Mouse (Mus musculus) C2C12 (cell line): ENCODE results near the gene Htr2b. TPM values are rescaled to one million over a fixed set of nuclear protein-coding genes. Genes with fewer than 3 reads are reported as not detected.

Experiments used
- H3K27me3 ChIP-seq: one replicate; pipeline ENCODE4 v1.6.1; 2011; ENCODE audit not compliant: control insufficient read depth, insufficient read depth, insufficient read length
- H3K36me3 ChIP-seq: one replicate; pipeline ENCODE4 v1.6.1; 2011; ENCODE audit not compliant: control insufficient read depth, insufficient read depth
- H3K4me3 ChIP-seq: one replicate; pipeline ENCODE4 v1.5.1; 2011; ENCODE audit warnings: mild to moderate bottlenecking, control low read depth; ENCODE audit not compliant: poor library complexity, insufficient read depth, severe bottlenecking
- H3K79me2 ChIP-seq: one replicate; pipeline ENCODE4 v1.6.1; 2011; ENCODE audit not compliant: control insufficient read depth, insufficient read depth
- H3K79me3 ChIP-seq: one replicate; pipeline ENCODE4 v1.6.1; 2011; ENCODE audit warnings: low read depth, control low read depth
- H3ac ChIP-seq: one replicate; pipeline ENCODE3; 2011; ENCODE audit warnings: low read depth; ENCODE audit not compliant: control insufficient read depth, insufficient read length
- CEBPB ChIP-seq: IDR thresholded peaks from one replicate; pipeline ENCODE4 v1.6.1; 2011; ENCODE audit warnings: low read depth, mild to moderate bottlenecking, control low read depth, moderate library complexity
- CTCF ChIP-seq: IDR thresholded peaks from one replicate; pipeline ENCODE4 v1.5.1; 2011; ENCODE audit not compliant: control insufficient read depth, insufficient read depth, insufficient read length
- FOSL1 ChIP-seq: IDR thresholded peaks from one replicate; pipeline ENCODE4 v1.8.0; 2011; ENCODE audit warnings: mild to moderate bottlenecking, low read length; ENCODE audit not compliant: poor library complexity, insufficient read depth, severe bottlenecking
- MAX ChIP-seq: IDR thresholded peaks from one replicate; pipeline ENCODE4 v1.6.1; 2011; ENCODE audit warnings: mild to moderate bottlenecking, control low read depth
- MYOD1 ChIP-seq: IDR thresholded peaks from one replicate; pipeline ENCODE4 v1.6.1; 2011; ENCODE audit warnings: low read depth; ENCODE audit not compliant: control insufficient read depth, insufficient read length
- MYOG ChIP-seq: IDR thresholded peaks from one replicate; pipeline ENCODE4 v1.6.1; 2011; ENCODE audit not compliant: control insufficient read depth, insufficient read length; ENCODE audit errors: extremely low read depth
- USF1 ChIP-seq: IDR thresholded peaks from one replicate; pipeline ENCODE4 v1.6.1; 2011; ENCODE audit warnings: low read depth, mild to moderate bottlenecking, control low read depth, moderate library complexity
- long read RNA-seq, 2 experiments: library from polyadenylated mRNA; unstranded; transcript quantifications; one replicate each; pipeline ENCODE4 v2.0.0; 2019 to 2020
- polyA plus RNA-seq: library from polyadenylated mRNA; unstranded; fragments of >200 nt; fragmentation: generic; extraction: Trizol; gene quantifications from one replicate; pipeline ENCODE4 v1.2.1, GENCODE M21; 2012; ENCODE audit warnings: missing spikeins

The Htr2b gene
- 0.14 TPM for polyA plus RNA-seq
- long read RNA-seq, experiment 1, partial matches to known transcripts, result 0 of 1 reads
- long read RNA-seq, experiment 1, other reads (novel, unspliced or antisense), result 1 of 1 reads
- long read RNA-seq, experiment 2, result 0 reads

DNA sequence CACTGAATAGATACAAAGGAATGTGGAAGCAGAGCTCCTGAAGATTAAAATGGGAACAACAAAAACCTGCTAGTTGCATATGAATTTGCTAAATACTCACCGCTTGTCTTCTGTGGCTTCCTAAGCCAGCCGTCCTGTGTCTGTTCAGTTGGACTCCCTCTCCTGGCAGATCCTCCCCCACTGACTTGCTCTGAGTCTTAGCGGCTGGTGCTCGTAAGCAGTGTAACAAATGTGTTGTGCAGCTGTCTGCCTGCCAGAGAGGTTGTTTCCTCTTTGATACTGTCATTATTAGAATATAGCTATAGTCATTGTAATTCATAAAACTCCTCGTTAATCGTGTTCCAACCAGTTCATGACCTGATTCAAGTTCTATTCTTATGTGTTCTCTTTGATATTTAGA lies at the start of gene Htr2b:
Gene Htr2b, minus strand, starts transcription at position 192 of the 400 bp plus-strand sequence.
- H3K79me3 ChIP-seq, result peaks cover 7% of the 10 kb centered on the region
- no peak within 1 kb of the TSS for H3ac ChIP-seq
- H3K4me3 ChIP-seq, result no peak within 1 kb of the TSS
- peaks cover 10% of the 10 kb centered on the region for H3K79me2 ChIP-seq
- TF ChIP-seq MYOD1, result no peak
- TF ChIP-seq CTCF, result no peak
- no peak for TF ChIP-seq CEBPB
- no peak for TF ChIP-seq MYOG
- no peak for TF ChIP-seq MAX
- TF ChIP-seq FOSL1, result no peak
- TF ChIP-seq USF1, result no peak
- no peaks in the 10 kb centered on the region for H3K27me3 ChIP-seq
- H3K36me3 ChIP-seq, result peaks cover 67% of the 10 kb centered on the region

DNA sequence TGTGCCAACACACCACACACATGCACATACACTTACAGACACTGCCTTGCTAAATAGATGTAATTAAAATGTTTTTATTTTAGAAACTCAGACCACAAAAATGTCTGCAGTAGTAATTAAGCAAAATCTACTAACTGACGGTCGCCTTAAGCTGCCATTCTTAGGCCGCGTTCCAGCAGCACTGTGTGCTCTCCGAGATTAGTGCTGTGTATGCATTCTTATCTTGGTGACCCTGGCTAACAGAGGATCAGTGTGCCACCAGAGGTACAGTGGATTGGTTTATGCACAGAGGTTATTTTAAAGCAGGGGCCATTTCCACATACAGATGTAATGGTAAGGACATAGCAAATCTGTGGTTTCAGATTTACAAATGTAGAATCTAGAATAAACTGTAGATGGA lies 49.3 kb upstream of the Htr2b start:
- Histone ChIP-seq H3K79me3 (no peaks in the 10 kb centered on the region), H3K36me3 (peaks cover 18% of the 10 kb centered on the region), H3K27me3 (no peaks in the 10 kb centered on the region), H3ac (no peak overlapping the region), H3K4me3 (no peak overlapping the region), H3K79me2 (peaks cover 3% of the 10 kb centered on the region)
- TF ChIP-seq CTCF (no peak), USF1 (no peak), MAX (no peak), MYOD1 (no peak), CEBPB (no peak), MYOG (no peak), FOSL1 (no peak)

GRCm38 (mm10) chr1:86160479-86160878 lies 48.7 kb upstream of the Htr2b start:
- Histone ChIP-seq H3K79me2 (peaks cover 5% of the 10 kb centered on the region), H3K79me3 (no peaks in the 10 kb centered on the region), H3K27me3 (no peaks in the 10 kb centered on the region), H3K4me3 (no peak overlapping the region), H3K36me3 (peaks cover 18% of the 10 kb centered on the region), H3ac (no peak overlapping the region)
- TF ChIP-seq MYOD1 (no peak), MYOG (no peak), USF1 (no peak), MAX (no peak), FOSL1 (no peak), CEBPB (no peak)

DNA sequence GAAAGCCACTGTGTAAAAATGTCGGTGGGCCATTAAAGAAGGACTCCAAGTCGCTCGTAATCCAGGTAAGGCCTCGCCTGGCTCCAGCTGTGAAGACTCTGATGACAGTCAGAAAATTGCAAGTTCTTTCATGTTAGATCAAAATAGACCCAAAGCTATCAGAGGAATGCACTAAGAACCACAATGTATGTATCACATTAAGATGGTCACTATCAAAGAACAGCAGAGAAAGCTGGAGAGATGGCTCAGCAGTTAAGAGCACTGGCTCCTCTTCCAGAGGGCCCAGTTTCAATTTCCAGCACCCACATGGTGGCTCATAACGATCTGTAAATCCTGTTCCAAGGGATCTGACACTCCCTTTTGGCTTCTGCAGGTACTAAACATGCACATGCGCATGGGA lies 48.3 kb upstream of the Htr2b start:
- peaks cover 14% of the 10 kb centered on the region for H3K36me3 ChIP-seq
- no peaks in the 10 kb centered on the region for H3K27me3 ChIP-seq
- H3ac ChIP-seq, result no peak overlapping the region
- H3K79me2 ChIP-seq, result peaks cover 5% of the 10 kb centered on the region
- no peak overlapping the region for H3K4me3 ChIP-seq
- peaks cover 1% of the 10 kb centered on the region for H3K79me3 ChIP-seq
- TF ChIP-seq MYOG (no peak), USF1 (no peak), CTCF (no peak), FOSL1 (no peak), MAX (no peak)

GRCm38 (mm10) chr1:86156595-86156994 lies 44.8 kb upstream of the Htr2b start:
- peaks cover 1% of the 10 kb centered on the region for H3K79me3 ChIP-seq
- no peak overlapping the region for H3K4me3 ChIP-seq
- H3ac ChIP-seq, result no peak overlapping the region
- peaks cover 6% of the 10 kb centered on the region for H3K36me3 ChIP-seq
- no peaks in the 10 kb centered on the region for H3K27me3 ChIP-seq
- TF ChIP-seq MYOD1 (no peak), USF1 (peak; percentile 27)
- H3K79me2 ChIP-seq, result peaks cover 5% of the 10 kb centered on the region

- no peak overlapping the region for H3K4me3 ChIP-seq
- peaks cover 5% of the 10 kb centered on the region for H3K79me2 ChIP-seq
- H3K36me3 ChIP-seq, result peaks cover 6% of the 10 kb centered on the region
- H3ac ChIP-seq, result no peak overlapping the region
- peaks cover 1% of the 10 kb centered on the region for H3K79me3 ChIP-seq
- TF ChIP-seq MYOG, result no peak
- TF ChIP-seq USF1, result no peak
- TF ChIP-seq FOSL1, result no peak
- no peak for TF ChIP-seq MAX
- TF ChIP-seq CTCF, result no peak
- no peak for TF ChIP-seq CEBPB
- no peaks in the 10 kb centered on the region for H3K27me3 ChIP-seq
Observed at GRCm38 (mm10) chr1:86156075-86156474, 44.3 kb upstream of the Htr2b start.
